Mouse (Mus musculus): ENCODE data around the gene Fat3. TPM values are rescaled to one million over a fixed set of nuclear protein-coding genes. Genes with fewer than 3 reads are reported as not detected.

Gene Fat3
- total RNA-seq, 4 experiments from 2014 or later: 0.28 to 0.49 (median 0.48) TPM

GRCm38 (mm10) chr9:16439941-16440340, 61.1 kb downstream of the Fat3 start:
- no peak for DNase-seq (ENCODE audit: low spot score)

DNA sequence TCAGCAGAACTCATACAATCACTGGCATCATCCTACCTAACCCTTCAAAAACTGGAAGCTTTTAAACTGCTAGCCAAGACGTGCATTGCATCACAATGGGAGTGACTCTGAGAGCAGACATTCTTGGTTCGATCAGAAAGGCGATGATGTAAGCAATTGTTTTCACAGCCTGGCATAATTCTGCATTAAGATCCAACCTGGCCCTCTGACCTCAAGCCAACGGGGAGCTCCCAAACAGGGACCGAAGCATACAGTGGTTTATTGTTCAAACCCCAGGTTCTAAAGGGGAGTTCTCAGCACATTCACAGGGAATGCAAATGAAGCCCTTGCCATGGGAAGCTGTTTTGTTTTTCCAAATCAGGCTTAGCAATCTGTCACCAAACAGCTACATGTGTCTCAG, 63.3 kb downstream of the Fat3 start:
- DNase-seq (ENCODE audit: low spot score): no peak

DNA sequence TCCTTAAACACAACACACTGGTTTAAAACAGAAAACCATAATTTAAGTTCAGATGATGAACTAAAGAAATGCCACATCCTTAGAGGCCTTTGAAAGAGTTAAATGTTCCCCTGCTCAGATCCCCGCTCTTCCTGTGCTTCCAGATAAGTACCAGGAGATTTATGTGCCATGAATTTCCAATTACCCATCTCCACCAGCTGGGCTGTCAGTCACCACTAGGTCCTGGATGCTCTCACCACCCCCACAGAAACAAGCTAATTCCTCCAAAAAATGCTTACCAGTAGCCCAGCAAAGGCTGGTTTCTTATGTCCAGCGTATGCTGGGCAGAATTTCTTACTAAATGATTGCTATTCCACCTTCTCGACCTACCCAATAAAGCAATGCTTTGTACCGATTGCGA, 72.5 kb downstream of the Fat3 start:
- no peak for DNase-seq (ENCODE audit: low spot score)

DNA sequence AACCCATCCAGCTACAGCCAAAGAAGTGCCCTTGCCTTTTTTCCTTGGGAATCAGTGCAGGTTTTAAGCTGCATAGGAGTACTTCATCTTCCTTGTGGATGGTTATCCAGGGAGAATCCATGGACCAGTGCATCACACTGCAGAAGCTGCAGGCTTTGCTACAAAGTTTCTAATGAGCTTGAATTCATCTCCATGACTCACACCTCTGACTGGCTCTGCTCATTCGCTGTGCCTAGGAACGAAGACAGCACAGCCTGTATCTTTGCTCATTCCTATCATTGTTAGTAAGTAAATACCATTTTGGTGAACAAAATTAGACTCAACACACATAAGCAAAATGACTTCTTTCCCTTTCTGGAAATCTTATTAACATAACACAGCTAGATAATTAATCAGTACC, 78.4 kb downstream of the Fat3 start:
- DNase-seq (ENCODE audit: low spot score): no peak

DNA sequence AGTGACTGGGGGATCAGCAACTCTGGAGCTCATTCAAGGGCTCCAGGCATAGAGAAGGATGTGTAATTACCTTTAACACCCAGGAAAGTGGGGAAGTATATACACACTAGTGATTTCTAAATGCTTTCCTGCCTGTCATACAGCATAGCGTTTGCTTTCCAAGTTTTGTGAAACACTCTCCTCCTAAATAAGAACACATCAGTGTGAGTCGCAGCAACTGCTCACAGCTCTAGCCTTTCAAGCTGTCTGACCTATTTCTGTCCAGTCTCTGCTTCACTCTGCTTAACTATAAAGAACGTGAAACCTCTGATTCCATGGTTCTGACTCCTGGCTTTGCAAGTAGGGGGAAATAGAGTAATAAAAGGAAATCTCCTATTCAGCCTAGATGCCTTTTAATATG, 98.3 kb downstream of the Fat3 start:
- no peak for DNase-seq (ENCODE audit: low spot score)

GRCm38 (mm10) chr9:16398734-16399686, 102.1 kb downstream of the Fat3 start:
- DNase-seq (ENCODE audit: low spot score): no peak

DNA sequence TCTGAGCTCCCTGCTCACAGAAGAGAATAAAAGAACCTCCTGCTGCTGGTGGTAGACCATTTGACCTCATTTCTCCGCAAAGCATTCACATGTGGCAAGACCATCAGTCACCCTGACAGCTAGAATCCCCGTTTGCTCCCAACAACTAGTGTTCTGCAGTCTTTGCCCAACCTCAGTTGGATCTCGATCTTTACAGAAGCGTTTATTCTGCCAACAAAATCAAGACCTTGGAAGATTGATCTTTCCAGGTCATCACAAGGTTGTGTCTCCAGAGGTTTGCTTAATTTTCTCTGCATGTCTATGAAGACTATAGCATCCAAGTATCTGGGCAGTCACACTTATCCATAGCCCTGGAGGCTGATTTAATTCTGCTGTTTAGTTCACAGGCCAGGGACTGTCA, 111.9 kb downstream of the Fat3 start:
- DNase-seq (ENCODE audit: low spot score): no peak

- DNase-seq (ENCODE audit: low spot score): no peak
These were observed 113.6 kb downstream of the Fat3 start for GRCm38 (mm10) chr9:16387527-16387926.

DNA sequence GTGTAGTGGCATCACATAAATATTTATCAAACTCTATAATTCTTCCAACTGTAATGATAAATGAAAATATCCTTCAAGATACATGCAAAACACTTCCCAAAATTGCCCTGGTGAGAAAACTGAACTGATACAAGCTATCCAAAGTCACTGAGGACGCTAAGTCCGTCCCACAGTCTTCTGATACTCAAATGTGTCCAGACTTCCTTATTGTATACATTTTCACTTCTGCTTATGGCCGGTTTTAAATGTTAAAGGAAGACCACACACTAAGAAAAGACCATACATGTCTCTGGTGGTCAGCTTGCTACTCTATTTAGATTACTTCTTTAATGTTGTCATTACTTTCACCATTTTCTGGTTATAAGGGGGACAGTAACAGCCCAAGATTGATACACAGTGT, 137.4 kb downstream of the Fat3 start:
- DNase-seq (ENCODE audit: low spot score): no peak

DNA sequence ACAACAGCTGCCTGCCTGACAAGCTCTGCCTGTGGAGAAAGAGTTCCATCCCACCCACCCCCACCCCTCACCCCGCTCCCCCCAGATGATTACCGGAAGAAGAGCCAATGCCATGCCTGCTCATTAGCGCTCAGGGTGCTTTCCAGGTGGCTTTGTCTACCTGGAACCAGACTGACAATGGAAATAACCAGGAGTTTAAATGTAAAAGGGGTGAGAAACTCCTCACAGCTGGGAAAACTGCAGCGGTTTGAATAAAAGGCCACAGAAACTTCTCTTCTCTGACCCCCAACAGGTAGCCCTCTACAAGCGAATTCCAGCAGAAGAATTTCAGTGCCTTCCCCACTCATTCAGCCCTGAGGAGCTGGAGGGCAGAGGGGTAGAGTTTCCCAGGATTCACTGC, 139.3 kb downstream of the Fat3 start:
- no peak for DNase-seq (ENCODE audit: low spot score)

DNA sequence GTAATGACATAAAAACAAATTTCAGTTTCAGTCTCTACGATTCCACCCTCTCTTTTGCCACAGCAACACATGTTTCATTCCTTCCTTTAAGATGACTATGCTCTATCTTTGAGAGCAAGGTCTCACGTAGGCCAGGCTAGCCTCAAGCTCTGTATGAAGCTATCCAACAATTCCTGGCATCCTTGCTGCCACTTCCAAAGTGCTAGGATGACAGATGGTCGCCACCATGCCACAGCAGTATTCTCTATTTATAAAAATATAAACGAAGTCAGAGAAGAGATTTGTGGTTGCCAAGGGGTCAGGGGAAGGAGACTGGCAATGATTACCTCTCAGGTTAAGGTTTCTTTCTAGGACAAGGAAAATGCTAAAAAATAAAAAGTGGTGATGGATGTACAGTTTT, 144.4 kb downstream of the Fat3 start:
- DNase-seq (ENCODE audit: low spot score): no peak

DNA sequence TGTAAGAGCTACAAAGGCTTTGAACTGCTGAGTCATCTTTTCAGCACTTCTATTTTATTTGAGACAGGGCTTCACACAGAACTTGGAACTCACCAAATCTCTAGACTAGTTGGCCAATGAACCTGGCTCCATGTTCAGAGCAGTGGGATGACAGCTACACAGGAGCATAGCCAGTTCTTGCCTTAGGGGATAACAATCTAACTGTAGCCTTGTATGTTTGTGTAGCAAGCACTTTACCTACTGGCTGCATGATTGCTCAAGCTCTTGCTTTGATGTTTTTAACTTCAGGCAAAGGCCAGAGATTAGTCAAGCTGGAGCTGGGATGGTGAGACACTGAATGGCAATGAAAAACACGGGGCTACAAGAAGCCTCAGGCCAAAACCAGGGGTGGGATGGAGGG, 146.2 kb downstream of the Fat3 start:
- no peak for DNase-seq (ENCODE audit: low spot score)

DNA sequence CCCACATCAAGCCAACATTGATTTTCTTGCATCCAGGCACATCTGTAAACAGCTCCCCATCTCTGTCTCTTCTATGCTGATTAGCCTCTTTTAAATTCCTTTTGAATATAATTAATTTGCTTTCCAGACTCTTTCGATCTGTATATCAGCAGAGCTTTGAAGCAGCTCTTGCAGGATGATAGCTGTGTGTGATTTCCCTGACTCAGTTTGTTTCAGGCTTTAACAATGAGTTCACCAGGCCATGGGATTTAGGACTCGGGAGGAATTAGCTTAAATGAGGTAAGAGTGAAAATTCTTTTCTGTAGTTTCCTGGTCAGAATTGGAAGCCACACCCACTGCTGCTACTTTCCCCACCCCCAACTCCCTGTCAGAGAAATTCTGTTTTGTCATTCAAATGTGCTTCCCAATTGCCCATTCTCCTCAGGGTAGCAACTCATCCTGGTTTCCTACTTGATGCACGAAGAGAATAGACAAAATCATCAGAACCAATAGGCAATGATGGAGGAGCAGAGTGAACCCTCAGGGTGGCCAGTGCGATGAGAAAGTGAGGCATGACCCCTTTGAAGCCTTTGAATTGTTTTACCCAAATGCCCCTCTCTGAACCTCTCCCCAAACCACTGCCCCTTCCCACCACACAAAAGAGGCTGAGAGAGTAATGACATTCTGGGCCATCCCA, 147.9 kb downstream of the Fat3 start:
- no peak for DNase-seq (ENCODE audit: low spot score)

DNA sequence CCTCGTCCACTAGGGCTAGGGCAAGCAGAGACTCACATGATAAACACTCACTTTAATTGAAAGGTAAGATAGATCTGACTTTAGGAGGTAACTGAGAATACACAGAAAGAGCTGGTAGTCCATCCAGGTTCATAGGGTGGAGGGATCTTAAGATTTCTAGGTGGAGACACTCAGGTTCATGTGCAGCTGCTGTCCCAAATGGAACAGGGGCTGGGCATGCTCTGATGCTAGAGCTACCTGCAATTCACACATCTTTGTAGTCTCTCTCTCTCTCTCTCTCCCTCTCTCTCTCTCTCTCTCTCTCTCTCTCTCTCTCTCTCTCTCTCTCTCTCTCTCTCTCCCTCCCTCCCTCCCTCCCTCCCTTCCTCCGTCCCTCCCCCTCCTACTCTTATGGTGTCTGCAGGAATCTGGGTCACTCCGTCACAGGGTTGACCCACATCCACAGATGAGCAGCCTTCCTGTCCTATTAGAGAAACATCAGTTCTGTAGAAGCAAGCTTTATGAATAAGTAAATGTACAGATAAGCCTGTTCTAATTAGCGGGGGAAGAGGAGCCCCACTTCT, 148.5 kb downstream of the Fat3 start:
- no peak for DNase-seq (ENCODE audit: low spot score)

- DNase-seq (ENCODE audit: low spot score): no peak
These were observed 155.9 kb downstream of the Fat3 start for GRCm38 (mm10) chr9:16344902-16345855.

GRCm38 (mm10) chr9:16343191-16343590, 157.9 kb downstream of the Fat3 start:
- no peak for DNase-seq (ENCODE audit: low spot score)

DNA sequence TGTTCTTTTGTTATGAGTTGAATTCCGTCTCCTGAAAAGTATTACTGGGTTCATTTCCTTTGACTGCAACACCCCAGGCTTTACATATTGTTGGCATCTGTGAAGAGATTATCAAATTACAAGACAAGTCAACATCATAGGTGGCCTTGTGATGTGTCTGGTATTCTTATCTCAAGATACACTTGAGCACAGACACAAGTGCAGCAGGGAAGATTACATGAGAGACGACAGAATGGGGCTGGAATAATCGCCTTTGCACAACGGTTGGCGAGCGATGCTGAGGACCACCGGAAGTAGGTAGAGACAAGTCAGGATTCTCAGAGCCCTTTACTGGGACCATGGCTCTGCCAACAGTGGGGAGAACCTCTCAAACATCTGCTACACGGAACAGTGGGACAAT, 158.5 kb downstream of the Fat3 start:
- no peak for DNase-seq (ENCODE audit: low spot score)

DNA sequence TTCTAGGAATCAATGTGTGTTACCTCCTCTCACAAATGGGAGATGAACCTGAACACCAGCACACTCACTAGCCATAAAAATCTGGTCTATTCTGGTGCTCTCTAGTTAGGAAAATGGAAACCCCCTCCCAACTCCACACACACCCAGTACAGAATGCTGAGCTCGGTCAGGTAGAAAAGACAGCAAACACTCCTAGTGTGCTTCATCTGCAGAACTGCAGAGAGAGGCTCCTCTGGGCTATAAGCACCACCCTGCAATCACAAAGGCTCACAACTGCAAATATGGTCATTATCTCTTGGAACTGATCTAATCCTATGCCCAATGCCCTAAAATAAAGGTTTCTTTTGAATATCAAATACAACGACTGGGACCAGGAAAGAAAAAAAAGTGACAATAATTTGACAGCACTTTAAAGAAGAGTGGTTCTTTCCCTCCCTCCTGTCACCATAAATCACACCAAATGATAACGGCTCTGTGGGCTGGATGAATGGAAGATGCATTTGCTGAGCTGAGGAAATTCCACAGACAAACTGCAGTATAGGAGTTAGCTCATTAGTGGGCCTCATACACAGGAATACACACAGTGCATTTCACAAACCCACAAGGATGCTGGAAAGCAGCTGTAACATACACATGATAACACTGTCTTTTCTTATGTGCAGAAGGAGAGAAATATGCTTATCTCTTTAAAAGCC, 170.6 kb downstream of the Fat3 start:
- DNase-seq (ENCODE audit: low spot score): no peak

- no peak for DNase-seq (ENCODE audit: low spot score)
These were observed 182.1 kb downstream of the Fat3 start for GRCm38 (mm10) chr9:16318957-16319356.

DNA sequence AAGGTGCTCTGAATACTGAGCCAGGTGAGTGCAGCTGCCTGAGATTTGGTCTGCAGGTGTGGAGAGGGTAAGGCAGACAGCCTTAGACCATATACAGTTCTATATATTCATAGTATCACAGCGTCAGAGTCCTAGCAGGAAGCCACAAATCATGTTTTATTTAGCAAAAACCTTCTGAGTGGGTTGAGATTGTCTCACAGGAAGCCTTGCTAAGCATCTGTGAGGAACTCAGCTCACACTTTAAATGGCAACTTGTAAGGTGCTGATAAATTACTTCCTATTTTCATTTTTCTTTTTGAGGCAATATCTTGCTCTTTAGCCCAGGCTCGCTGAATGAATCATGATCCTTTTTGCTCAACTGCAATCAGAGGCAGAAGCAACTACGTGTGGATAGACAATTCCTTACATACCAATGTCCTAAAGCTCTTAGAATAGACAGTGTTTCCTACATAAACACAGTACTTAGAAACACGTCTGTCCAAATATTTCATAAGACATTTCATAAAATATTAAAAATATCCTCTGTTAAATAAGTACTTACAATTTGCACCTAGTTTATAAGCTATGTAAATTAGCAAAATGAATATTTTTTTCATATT, 188.4 kb downstream of the Fat3 start:
- no peak for DNase-seq (ENCODE audit: low spot score)

All from heart, adult 8-10 months (tissue).